Mouse (Mus musculus) T-cell, adult 2 months (primary cell): ENCODE measurements around the gene Pip5k1b.
"Not testable (repeated sequence)": the region's sequence is repeated elsewhere in the genome, so short reads cannot be mapped to it uniquely, and the experiment has no call there.

Source experiments
- DNase-seq: peaks from one replicate; pipeline ENCODE4 v3.0.0; 2022; ENCODE audit warnings: low spot score

The Pip5k1b gene

DNA sequence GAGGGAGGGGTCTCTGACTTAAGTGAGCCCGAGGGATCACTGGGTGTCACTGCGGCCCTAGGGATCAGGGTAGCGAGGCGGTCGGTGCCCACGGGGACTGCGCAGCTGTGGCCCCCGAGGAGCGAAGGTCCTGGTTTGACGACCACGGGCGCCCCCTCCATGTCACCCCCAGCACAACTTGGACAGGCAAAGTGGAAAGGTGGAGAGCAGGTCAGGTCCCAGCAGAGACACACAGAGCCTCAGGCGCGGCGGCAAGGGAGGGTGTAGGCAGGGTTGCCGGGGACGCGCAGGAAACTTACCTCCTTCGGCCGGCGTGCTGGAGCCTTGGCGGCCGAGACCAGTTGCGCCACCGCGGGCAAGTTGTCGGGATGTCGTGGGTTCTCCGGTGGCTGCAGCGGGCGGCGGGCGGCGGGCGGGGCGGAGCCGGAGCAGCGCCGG is at the start of gene Pip5k1b:
Gene Pip5k1b, minus strand, starts transcription at position 407 of the 438 bp plus-strand sequence.
- peak; percentile 21 for DNase-seq

DNA sequence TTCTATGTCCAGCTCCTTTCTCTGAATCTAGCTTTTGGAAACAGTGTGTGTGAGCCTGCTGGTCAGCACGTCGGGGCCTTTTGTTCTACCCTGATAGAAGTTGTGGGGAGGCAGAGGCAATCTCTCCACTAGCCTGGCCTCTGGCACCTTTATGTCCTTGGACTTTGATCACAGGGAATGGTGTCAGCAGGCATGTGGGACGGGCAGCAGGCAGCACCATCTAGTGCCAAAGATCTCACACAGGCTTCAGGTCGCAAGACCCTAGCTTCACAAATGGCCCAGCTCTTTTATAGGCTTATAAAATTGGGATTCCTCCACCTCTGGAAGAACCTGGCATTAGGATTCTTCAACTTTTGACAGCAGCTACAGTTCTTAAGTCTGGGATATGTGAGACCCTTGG is 48.4 kb upstream of the Pip5k1b start:
- DNase-seq = no peak

DNA sequence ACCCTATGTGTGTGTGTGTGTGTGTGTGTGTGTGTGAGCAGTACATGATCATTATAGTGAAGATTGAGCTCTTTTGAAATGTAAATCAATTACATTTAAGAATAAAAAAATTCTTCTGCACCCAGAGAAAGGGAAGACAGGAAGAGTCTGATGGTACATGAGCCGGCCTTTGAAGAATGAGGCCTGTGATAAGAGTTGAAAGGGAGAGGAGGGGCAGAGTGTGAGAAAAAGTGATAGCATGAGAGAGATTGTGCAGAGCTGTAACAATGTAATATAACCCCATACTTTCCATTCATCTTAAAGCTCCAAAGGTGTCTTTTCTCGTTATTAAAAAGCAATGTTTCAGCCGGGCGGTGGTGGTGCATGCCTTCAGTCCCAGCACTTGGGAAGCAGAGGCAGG is 47.8 kb upstream of the Pip5k1b start:
- no peak for DNase-seq

DNA sequence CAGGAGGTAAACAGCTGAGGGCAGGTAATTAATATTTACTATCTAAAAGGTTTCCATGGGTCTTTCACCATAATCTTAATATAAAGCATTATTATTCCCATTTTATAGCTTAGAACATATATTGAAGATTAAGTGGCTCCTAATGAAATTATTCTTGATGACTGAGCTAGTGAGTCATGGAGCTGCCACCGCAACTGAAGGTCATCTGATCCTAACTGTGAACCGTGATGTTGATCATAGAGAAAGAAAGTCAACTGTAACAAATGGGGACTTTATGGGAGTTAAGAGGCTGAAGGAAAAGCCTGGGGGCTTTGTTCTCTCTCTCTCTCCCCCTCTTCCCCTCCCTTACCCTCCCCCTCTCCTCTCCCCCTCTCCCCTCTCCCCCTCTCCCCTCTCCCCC is 31.1 kb upstream of the Pip5k1b start:
- DNase-seq = no peak

DNA sequence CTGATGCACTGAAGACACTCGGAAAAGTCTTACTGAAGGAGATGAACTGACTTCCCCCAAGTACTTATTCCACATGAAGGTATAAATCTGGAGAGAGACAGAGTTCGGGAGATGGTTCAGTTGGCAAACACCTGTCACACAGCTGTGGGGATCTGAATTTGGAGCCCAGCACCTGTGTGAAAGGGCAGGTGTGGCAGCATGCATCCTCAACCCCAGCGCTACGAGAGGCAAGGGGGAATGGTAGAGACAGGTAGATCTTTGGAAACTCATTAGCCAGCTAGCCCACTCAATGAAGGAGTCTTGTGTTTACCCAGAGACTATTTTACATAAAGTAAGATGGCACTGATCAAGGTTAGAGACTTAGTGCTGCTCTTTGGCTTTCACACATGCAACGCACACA is 29.5 kb upstream of the Pip5k1b start:
- DNase-seq = no peak

DNA sequence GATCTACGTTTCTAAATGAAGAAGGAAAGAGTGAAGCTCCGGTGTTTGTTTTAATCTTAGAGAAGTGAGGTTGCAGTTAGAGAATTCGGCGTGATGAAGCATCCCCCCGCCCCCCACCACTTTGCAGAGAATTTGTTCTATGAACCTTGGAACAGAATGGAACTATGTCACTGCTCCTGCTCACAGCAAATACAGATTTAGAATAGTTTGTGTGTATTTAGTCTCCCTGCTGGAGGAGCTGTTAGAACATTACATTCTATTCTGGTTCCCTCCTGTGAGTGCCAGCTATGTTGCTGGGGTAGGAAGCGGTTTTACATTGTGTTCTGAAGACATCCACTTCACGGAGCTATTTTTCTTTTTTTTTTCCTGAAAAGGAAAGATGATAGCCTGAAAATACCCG is 28.3 kb upstream of the Pip5k1b start:
- no peak for DNase-seq

DNA sequence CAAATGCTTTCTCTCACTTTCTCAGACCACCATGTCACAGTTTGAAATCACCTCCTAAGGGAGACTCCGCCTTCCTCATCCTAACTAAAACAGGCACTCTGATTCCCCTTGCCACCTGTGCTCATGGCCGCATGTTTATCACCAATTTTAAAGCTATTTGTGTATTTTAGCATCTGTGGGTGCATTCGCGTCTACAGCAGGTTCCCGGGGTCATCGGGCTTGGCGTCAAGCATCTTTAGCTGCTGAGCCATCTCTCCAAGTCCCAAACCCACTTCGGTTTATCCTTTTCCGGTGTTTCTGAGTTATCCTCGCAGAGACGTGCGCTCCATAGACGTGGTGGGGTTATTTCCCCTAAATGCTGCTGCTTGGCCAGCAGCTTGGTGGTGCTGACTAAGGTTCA is 20.5 kb upstream of the Pip5k1b start:
- DNase-seq = no peak

DNA sequence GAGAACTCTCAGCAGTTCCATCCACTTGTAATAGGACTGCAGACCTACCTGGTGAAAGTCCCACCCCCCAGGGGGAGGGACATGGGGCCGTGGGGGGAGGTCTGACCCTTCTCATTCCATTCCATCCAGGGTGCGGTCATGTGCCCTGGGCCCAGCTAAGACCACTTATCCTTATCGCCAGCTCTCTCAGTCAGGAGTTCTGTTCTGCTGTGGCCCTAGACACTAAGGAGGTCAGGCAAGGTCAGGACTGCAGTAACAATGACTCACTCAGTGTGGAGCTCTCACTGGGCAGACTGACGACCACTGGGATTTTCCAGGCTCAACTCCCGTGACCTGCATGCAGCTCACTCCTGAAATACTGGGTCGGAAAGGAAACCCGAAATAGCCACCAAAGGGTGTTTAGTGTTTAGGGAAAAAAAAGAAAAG is 16.1 kb upstream of the Pip5k1b start:
- DNase-seq = no peak

DNA sequence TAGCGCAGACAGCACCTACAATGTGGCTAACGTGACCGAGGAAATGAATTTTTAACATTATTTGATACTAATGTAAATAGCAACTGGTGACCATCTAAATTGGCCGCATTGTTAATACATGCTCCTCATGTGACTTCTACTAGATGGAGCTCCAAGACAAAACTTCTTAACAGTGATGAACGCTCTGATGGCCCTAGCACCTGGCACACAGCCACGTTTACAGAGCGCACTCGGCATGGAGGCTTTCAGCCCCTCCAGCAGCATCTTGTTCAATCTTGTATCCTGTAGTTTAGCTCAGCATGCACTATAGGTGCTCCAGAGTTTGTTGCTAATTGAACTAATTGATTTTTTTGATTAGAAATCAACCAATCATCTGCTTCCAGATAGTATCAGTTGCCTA is 15.3 kb upstream of the Pip5k1b start:
- no peak for DNase-seq

DNA sequence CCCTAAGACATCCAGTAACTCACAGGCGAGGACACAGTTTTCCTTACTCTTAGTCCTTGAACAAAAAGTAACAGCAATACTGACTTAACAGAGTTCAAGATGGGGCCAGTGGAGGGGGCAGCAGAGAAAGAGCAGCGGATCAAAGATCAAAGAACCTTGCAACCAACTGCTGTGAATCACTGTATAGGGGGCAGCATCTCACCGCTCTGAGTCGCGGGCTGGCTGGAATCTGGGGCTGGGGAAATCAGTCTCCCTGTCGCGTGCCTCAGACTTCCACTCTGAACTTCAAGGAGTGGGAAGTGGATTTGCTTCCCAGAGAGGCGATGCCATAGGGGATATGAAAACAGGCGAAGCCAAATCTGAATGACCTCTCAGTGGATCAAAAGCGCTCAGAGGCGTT is 1.8 kb upstream of the Pip5k1b start:
- DNase-seq = peak; percentile 18

DNA sequence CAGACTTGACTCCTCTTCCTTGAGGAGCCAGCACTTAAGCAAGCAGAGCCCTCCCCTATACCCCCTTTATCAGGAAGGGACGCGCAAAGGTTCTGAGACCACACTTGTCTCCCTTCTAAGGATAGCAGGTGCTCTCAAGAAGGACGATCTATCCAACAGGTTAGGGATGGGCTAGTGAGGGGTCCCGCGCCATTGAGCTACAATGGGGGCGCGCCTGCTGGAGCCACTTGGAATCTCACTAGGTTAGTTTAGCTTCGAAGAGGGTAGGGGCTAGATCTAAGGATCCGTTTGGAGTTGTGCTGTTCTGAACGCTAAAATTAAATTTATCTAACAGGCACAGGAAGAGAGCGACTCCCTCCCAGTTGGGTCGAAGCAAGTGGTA is 904 bp upstream of the Pip5k1b start:
- DNase-seq = no peak

DNA sequence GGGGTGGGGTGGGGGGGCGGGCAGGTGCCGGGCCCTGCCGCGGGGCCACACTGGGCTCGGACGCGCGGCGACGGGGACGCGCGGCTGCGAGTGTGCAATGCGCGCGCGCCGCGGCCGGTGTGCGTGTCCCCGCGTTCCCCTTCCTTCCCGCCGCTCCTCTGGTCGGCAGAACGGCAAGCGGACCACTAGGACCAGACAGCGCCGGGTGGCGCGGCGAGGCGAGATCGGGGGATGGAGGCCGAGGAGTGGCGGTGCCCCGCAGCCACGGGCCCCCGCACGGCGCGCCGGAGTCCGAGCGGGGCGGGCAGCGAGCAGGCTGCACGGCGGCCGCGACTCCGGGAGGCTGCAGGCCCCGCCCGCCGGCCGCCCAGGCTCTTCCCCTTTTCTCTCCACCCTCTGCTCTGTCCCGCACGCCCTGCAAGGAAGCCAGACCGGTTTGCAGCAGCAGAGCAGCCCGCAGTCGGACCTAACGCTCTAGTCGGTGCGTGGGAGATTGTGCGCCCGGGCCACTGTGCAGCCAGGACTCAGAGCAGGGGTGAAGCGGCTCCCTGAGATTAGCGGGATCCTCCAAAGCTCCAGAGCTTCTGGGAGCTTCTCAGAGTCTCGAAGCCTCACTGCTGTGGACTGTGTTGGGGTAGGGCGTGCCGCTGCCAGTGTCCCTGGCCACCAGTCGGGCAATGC is 372 bp upstream of the Pip5k1b start:
- DNase-seq = peak; percentile 24

DNA sequence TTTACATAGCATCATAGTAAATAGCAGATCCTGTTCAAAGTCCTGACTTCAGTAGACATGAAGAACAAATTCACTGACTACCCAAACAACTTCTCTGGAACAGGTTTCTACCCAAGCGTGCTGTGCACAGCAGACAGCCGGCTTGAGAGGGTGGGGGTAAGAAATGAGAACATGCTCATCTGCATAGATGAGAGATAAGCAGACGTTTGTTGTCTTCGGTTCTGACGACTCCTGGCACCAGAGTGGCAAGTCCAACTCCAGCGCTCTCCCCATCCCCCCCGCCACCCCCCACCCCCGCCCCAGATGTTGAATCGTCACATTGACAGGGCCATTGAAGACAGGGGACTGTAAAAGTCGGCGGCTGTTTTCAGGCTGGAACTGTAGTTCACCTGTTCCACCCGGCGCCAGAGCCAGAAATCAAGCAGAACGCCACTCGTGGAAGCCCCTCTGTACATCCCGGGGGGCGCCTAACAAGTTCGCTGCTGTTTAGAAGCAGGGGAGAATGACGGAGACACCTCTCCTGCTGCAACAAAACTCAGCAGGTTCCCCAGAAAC is 684 bp downstream of the Pip5k1b start:
- DNase-seq = peak; percentile 30

DNA sequence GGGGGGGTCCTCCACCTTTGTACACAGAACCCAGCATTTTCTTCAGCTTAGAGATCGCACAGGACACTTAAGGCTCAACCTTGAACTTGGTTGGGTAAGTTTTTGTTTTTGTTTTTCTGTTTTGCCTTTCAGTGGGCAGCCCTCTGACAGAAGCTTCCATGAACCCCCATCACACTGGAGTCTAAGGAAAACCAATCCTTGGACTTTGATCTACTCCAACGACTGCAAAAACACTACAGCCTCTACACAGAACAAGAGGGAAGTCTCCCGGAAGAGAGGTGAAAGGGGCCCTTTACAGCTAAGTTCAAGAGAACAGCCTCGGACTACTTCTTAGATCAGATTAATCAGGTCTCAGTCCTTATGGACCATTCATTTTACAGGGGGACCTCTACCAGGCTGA is 1.2 kb downstream of the Pip5k1b start:
- no peak for DNase-seq

DNA sequence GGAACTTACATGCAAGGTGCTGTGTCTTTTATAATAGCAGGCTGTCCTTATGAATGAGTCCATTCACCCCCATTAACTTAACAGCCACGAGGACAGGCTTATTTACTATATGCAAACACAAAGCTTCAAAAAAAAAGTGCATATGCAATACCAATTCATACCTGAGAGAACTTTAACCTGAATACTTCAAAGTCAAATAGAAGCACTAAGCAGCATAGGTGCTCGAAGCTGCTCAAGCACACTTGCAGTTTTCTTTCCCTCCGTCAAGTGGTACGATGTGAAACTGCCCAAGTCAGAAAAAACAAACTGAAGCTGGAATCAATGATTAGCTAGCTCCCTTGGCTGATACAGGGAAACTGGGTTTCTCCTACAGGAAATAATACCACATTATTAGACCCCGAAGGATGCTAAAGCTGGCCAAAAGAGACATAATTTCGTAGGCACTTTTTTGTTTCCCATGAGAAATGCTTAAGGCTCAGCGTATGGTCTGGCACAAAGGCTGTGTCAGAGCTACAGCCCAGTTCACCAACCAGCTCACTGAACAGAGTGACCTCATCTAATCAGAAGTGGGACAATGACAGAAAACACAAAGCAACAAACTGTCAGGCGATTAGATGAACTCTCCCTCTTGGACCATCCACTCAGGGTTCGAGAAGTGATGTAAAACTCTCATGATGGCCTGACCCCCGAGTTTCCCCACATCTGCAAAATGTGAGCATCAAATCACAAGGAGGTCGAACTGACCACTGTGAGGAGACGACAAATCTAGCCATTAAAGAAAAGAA is 2.2 kb downstream of the Pip5k1b start:
- no peak for DNase-seq

DNA sequence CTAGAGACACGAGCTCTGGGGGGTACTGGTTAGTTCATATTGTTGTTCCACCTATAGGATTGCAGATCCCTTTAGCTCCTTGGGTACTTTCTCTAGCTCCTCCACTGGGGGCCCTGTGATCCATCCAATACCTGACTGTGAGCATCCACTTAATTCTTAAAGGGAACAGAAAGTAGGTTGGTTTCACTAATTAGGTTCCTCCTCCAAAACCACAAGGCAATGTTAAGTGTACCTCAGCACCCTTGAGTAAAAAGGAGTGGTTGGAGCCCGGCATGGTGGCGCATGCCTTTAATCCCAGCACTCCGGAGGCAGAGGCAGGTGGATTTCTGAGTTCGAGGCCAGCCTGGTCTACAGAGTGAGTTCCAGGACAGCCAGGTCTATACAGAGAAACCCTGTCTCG is 3.0 kb downstream of the Pip5k1b start:
- not testable (repeated sequence) for DNase-seq

DNA sequence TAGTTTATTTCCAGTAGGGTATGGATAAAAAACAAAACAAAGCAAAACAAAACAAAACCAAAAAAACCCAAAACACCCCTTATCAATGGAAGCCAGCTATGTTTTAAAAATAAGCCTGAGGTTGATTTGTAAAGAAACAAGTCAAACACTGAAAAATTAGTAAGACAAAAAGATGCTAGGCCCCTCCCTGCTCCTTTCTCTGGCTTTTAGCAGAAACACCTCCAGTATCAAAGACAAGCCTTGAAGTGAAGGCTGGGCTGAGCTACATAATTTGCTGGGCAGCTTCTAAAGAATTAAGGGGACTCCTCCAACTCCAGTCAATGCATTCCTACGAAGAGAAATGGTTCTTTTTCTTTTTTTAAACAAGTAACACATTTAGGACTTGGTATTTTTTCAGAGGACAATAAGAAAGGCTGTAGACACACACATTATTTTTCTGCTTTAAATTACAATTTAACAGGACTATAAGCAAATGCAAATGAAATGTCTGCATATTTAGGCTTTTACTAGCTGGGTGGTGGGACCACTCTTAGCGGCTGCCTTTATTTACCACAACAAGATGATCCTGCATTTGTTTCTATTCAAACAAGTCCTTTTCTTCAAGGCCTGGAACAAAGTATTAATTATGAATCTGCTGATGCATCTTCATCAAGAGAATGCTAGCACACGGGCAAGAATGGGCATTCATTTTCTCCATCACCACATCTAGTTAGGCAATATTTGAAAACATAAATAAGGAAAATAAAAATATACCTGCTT is 4.3 kb downstream of the Pip5k1b start:
- DNase-seq = no peak

DNA sequence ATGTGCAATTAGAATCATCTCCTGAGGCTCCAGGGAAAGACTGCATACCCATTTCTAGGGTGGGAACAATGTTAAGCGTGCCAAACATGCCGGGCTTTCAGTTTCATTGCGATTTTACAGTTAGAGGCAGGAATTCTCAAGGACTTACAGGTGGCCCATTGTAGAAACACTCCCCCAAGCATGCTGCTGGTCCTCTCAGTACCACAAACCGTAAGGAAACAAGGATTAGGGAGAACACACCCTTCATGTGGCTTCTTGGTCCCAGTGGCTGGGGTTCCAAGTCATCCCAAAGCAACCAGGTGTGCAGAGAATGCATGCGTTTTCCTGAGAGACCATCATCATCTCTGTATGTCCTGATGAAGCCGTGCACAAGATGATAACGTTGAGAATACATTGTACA is 4.9 kb downstream of the Pip5k1b start:
- DNase-seq = no peak

DNA sequence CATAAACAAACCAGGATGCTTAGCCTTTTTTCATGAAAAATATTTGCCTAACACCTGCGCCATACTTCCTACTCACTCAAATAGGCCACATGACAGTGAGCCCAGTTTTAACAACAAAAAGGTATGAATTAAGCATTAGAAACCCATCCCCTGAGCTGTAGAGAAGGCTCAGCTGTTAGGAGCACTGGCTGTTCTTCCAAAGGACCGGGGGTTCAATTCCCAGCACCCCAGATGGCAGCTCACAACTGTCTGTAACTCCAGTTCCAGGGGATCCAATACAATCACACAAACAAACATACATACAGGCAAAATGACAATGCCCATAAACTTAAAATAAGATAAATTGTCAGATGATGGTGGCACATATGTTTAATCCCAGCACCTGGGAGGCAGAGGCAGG is 5.7 kb downstream of the Pip5k1b start:
- DNase-seq = no peak

DNA sequence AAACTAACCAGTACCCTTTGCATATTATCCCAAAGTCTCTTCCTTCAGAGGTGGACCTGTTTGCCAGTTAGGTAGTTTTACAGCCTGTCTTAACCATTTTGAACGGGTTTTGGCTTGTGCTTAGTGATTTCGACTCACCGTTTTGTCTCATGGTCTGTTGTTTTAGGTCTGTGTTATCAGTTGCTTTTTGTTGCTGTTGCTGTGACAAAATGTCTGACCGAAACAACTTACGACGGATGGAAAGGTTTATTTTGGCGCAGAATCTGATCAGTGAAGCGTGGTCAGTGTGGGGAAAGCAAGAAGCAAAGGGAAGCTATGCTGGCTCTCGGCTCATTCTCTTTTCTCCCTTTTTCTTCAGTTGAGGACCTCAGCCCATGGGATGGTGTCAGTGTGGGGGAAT is 7.3 kb downstream of the Pip5k1b start:
- no peak for DNase-seq

DNA sequence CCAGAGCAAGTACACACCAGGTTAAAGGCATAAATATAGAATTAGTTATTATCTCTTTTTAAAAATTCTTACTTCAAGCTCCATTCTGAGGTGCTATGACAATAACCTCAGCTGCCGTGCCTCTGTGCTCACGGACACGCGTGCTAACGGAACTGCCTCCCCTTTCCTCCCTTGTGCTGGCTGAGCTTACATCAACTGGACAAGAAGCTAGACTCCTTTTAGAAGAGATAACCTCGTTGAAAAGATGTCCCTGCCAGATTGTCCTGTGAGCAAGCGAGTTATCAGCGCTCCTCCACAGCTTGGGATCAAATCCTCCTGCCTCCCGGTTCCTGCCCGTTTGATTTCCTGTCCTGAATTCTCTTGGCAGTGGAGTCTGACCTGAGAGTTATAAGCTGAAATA is 9.5 kb downstream of the Pip5k1b start:
- no peak for DNase-seq
